Mouse (Mus musculus) liver, embryonic 14.5 days (tissue): Measurements from ENCODE around the gene Tmc6.

Experiments
- CTCF ChIP-seq: IDR thresholded peaks from 2 replicates; pipeline ENCODE4 v1.5.1; 2016; ENCODE audit warnings: antibody characterized with exemption, low read depth, control low read depth
- EP300 ChIP-seq: IDR thresholded peaks from 2 replicates; pipeline ENCODE4 v1.6.1; 2016; ENCODE audit warnings: antibody characterized with exemption, low read depth

DNA sequence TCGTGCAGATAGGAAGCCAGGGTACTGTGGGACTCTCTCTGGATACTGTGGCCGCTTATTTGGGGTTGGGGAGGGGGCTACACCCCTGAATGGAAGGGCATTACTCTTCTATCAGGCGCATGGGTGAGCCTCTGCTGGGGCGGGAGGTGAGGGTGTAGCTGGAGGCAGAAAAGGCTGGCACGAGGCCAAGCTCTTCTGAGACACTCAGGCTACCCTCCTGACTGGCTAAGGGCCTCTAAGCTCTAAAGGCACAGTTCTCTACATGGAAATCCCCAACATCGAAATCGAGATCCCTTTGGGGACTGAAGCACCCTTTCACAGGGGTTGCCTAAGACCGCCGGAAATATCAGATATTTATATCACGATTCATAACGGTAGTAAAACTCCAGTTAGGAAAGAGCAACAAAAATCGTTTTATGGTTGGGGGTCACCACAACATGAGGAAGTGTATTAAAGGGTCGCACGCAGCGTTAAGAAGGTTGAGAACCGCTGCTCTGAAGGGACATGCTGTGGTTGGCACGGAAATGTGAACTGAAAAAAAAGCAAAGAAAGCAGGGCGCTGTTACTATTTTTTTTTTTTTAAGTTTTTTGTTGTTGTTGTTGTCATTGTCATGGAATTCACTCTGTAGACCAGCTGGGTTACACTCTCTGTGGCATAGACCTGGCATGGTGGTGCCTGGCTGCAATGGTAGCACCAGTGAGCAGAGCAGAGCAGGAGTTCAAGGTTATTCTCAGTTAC, 46.3 kb upstream of the Tmc6 start:
- TF ChIP-seq EP300, result no peak
- TF ChIP-seq CTCF, result no peak
